Mouse (Mus musculus): ENCODE data around the gene Ank3. TPM values are rescaled to one million over a fixed set of nuclear protein-coding genes. Genes with fewer than 3 reads are reported as not detected.

Ank3 gene
- polyA plus RNA-seq, 1 experiment from 2014 or later = 86.7 TPM

- Histone ChIP-seq H3K36me3 (ENCODE audit: control insufficient read depth, insufficient read depth, low read length) (0 out of 2 replicates have a peak, but pooled peaks cover 4% of the 10 kb centered on the region), H3K9me3 (replicated peaks; ENCODE audit: control insufficient read depth, low read length, poor library complexity, severe bottlenecking) (no peaks in the 10 kb centered on the region), H3K27me3 (ENCODE audit: control insufficient read depth, insufficient read depth, low read depth, low read length) (no peaks in the 10 kb centered on the region), H3K9ac (ENCODE audit: low read depth, low read length) (no peak overlapping the region), H3K27ac (ENCODE audit: low read length) (peak overlapping the region; percentile 17; the same call in 1 of the 2 replicates), H3K4me3 (ENCODE audit: low read depth, low read length) (no peak overlapping the region), H3K4me1 (ENCODE audit: control insufficient read depth, insufficient read depth, low read length) (peaks cover 28% of the 10 kb centered on the region), H3K4me2 (ENCODE audit: low read length) (no peak overlapping the region)
- 26% methylated on average over 12 of the region's 12 CpGs for WGBS
- no peak for ATAC-seq
These were observed 206.6 kb downstream of the Ank3 start for GRCm38 (mm10) chr10:69605211-69605610.

- H3K36me3 ChIP-seq (ENCODE audit: control insufficient read depth, insufficient read depth, low read length) = 0 out of 2 replicates have a peak, but pooled peaks cover 4% of the 10 kb centered on the region
- H3K9ac ChIP-seq (ENCODE audit: low read depth, low read length) = no peak overlapping the region
- H3K9me3 ChIP-seq (replicated peaks; ENCODE audit: control insufficient read depth, low read length, poor library complexity, severe bottlenecking) = no peaks in the 10 kb centered on the region
- no peaks in the 10 kb centered on the region for H3K27me3 ChIP-seq (ENCODE audit: control insufficient read depth, insufficient read depth, low read depth, low read length)
- no peak for ATAC-seq
- 63% methylated on average over 14 of the region's 14 CpGs for WGBS
- H3K4me1 ChIP-seq (ENCODE audit: control insufficient read depth, insufficient read depth, low read length) = peaks cover 24% of the 10 kb centered on the region
- peak overlapping the region; percentile 14 for H3K27ac ChIP-seq (ENCODE audit: low read length)
- no peak overlapping the region for H3K4me2 ChIP-seq (ENCODE audit: low read length)
- no peak overlapping the region for H3K4me3 ChIP-seq (ENCODE audit: low read depth, low read length)
These were observed 209.1 kb downstream of the Ank3 start for GRCm38 (mm10) chr10:69607611-69608119.

GRCm38 (mm10) chr10:69611314-69611713 lies 212.7 kb downstream of the Ank3 start:
- peaks cover 9% of the 10 kb centered on the region; the same call in 1 of the 2 replicates for H3K4me1 ChIP-seq (ENCODE audit: control insufficient read depth, insufficient read depth, low read length)
- no peak overlapping the region for H3K4me3 ChIP-seq (ENCODE audit: low read depth, low read length)
- H3K9me3 ChIP-seq (replicated peaks; ENCODE audit: control insufficient read depth, low read length, poor library complexity, severe bottlenecking) = no peaks in the 10 kb centered on the region
- H3K27ac ChIP-seq (ENCODE audit: low read length) = no peak overlapping the region
- ATAC-seq = no peak
- no peak overlapping the region for H3K4me2 ChIP-seq (ENCODE audit: low read length)
- H3K27me3 ChIP-seq (ENCODE audit: control insufficient read depth, insufficient read depth, low read depth, low read length) = no peaks in the 10 kb centered on the region
- no peak overlapping the region for H3K9ac ChIP-seq (ENCODE audit: low read depth, low read length)
- 83% methylated on average over 3 of the region's 3 CpGs for WGBS
- 0 out of 2 replicates have a peak, but pooled peaks cover 4% of the 10 kb centered on the region for H3K36me3 ChIP-seq (ENCODE audit: control insufficient read depth, insufficient read depth, low read length)

GRCm38 (mm10) chr10:69611839-69612340 lies 213.3 kb downstream of the Ank3 start:
- Histone ChIP-seq H3K27me3 (ENCODE audit: control insufficient read depth, insufficient read depth, low read depth, low read length) (no peaks in the 10 kb centered on the region), H3K9ac (ENCODE audit: low read depth, low read length) (no peak overlapping the region), H3K27ac (ENCODE audit: low read length) (no peak overlapping the region), H3K4me1 (ENCODE audit: control insufficient read depth, insufficient read depth, low read length) (peaks cover 5% of the 10 kb centered on the region; the same call in 1 of the 2 replicates), H3K36me3 (ENCODE audit: control insufficient read depth, insufficient read depth, low read length) (0 out of 2 replicates have a peak, but pooled peaks cover 4% of the 10 kb centered on the region), H3K4me3 (ENCODE audit: low read depth, low read length) (no peak overlapping the region), H3K9me3 (replicated peaks; ENCODE audit: control insufficient read depth, low read length, poor library complexity, severe bottlenecking) (no peaks in the 10 kb centered on the region), H3K4me2 (ENCODE audit: low read length) (no peak overlapping the region)
- WGBS = 63% methylated on average over 5 of the region's 5 CpGs
- ATAC-seq = peak; percentile 71

GRCm38 (mm10) chr10:69616953-69617352 lies 218.4 kb downstream of the Ank3 start:
- no peaks in the 10 kb centered on the region for H3K36me3 ChIP-seq (ENCODE audit: control insufficient read depth, insufficient read depth, low read length)
- H3K9me3 ChIP-seq (replicated peaks; ENCODE audit: control insufficient read depth, low read length, poor library complexity, severe bottlenecking) = no peaks in the 10 kb centered on the region
- no peaks in the 10 kb centered on the region for H3K27me3 ChIP-seq (ENCODE audit: control insufficient read depth, insufficient read depth, low read depth, low read length)
- WGBS = 94% methylated on average over 3 of the region's 3 CpGs
- H3K4me1 ChIP-seq (ENCODE audit: control insufficient read depth, insufficient read depth, low read length) = no peaks in the 10 kb centered on the region; the same call in 1 of the 2 replicates
- no peak overlapping the region for H3K27ac ChIP-seq (ENCODE audit: low read length)
- H3K4me2 ChIP-seq (ENCODE audit: low read length) = no peak overlapping the region
- H3K9ac ChIP-seq (ENCODE audit: low read depth, low read length) = no peak overlapping the region
- ATAC-seq = no peak
- no peak overlapping the region for H3K4me3 ChIP-seq (ENCODE audit: low read depth, low read length)

GRCm38 (mm10) chr10:69617537-69618112 lies 219.1 kb downstream of the Ank3 start:
- Histone ChIP-seq H3K27me3 (ENCODE audit: control insufficient read depth, insufficient read depth, low read depth, low read length) (no peaks in the 10 kb centered on the region), H3K4me1 (ENCODE audit: control insufficient read depth, insufficient read depth, low read length) (no peaks in the 10 kb centered on the region; the same call in 1 of the 2 replicates), H3K9ac (ENCODE audit: low read depth, low read length) (no peak overlapping the region), H3K4me2 (ENCODE audit: low read length) (no peak overlapping the region), H3K9me3 (replicated peaks; ENCODE audit: control insufficient read depth, low read length, poor library complexity, severe bottlenecking) (no peaks in the 10 kb centered on the region), H3K36me3 (ENCODE audit: control insufficient read depth, insufficient read depth, low read length) (no peaks in the 10 kb centered on the region), H3K4me3 (ENCODE audit: low read depth, low read length) (no peak overlapping the region), H3K27ac (ENCODE audit: low read length) (no peak overlapping the region)
- no peak for ATAC-seq
- WGBS = 88% methylated on average over 16 of the region's 16 CpGs

GRCm38 (mm10) chr10:69620692-69621382 lies 222.3 kb downstream of the Ank3 start:
- Histone ChIP-seq H3K4me2 (ENCODE audit: low read length) (no peak overlapping the region), H3K9ac (ENCODE audit: low read depth, low read length) (no peak overlapping the region), H3K36me3 (ENCODE audit: control insufficient read depth, insufficient read depth, low read length) (no peaks in the 10 kb centered on the region), H3K4me1 (ENCODE audit: control insufficient read depth, insufficient read depth, low read length) (no peaks in the 10 kb centered on the region; the same call in 1 of the 2 replicates), H3K27ac (ENCODE audit: low read length) (no peak overlapping the region), H3K4me3 (ENCODE audit: low read depth, low read length) (no peak overlapping the region), H3K9me3 (replicated peaks; ENCODE audit: control insufficient read depth, low read length, poor library complexity, severe bottlenecking) (no peaks in the 10 kb centered on the region), H3K27me3 (ENCODE audit: control insufficient read depth, insufficient read depth, low read depth, low read length) (no peaks in the 10 kb centered on the region)
- no peak for ATAC-seq
- WGBS = 77% methylated on average over 7 of the region's 7 CpGs

GRCm38 (mm10) chr10:69627767-69628166 lies 229.2 kb downstream of the Ank3 start:
- H3K4me2 ChIP-seq (ENCODE audit: low read length) = no peak overlapping the region
- H3K36me3 ChIP-seq (ENCODE audit: control insufficient read depth, insufficient read depth, low read length) = no peaks in the 10 kb centered on the region
- H3K9ac ChIP-seq (ENCODE audit: low read depth, low read length) = no peak overlapping the region
- H3K27me3 ChIP-seq (ENCODE audit: control insufficient read depth, insufficient read depth, low read depth, low read length) = no peaks in the 10 kb centered on the region
- H3K9me3 ChIP-seq (replicated peaks; ENCODE audit: control insufficient read depth, low read length, poor library complexity, severe bottlenecking) = no peaks in the 10 kb centered on the region
- no peak for ATAC-seq
- H3K27ac ChIP-seq (ENCODE audit: low read length) = no peak overlapping the region
- H3K4me3 ChIP-seq (ENCODE audit: low read depth, low read length) = no peak overlapping the region
- peaks cover 14% of the 10 kb centered on the region for H3K4me1 ChIP-seq (ENCODE audit: control insufficient read depth, insufficient read depth, low read length)
- 87% methylated on average over 3 of the region's 3 CpGs for WGBS

GRCm38 (mm10) chr10:69628743-69629142 lies 230.2 kb downstream of the Ank3 start:
- WGBS = 65% methylated on average over 6 of the region's 6 CpGs

More at GRCm38 (mm10) chr10:69628743-69629142, 230.2 kb downstream of the Ank3 start:
- Histone ChIP-seq H3K4me3 (ENCODE audit: low read depth, low read length) (no peak overlapping the region), H3K9ac (ENCODE audit: low read depth, low read length) (no peak overlapping the region), H3K4me1 (ENCODE audit: control insufficient read depth, insufficient read depth, low read length) (peaks cover 14% of the 10 kb centered on the region), H3K36me3 (ENCODE audit: control insufficient read depth, insufficient read depth, low read length) (no peaks in the 10 kb centered on the region), H3K27ac (ENCODE audit: low read length) (no peak overlapping the region), H3K27me3 (ENCODE audit: control insufficient read depth, insufficient read depth, low read depth, low read length) (no peaks in the 10 kb centered on the region), H3K9me3 (replicated peaks; ENCODE audit: control insufficient read depth, low read length, poor library complexity, severe bottlenecking) (no peaks in the 10 kb centered on the region), H3K4me2 (ENCODE audit: low read length) (no peak overlapping the region)
- no peak for ATAC-seq
